Mouse (Mus musculus): Measurements from ENCODE around the gene Sema6b.

Gene Sema6b

DNA sequence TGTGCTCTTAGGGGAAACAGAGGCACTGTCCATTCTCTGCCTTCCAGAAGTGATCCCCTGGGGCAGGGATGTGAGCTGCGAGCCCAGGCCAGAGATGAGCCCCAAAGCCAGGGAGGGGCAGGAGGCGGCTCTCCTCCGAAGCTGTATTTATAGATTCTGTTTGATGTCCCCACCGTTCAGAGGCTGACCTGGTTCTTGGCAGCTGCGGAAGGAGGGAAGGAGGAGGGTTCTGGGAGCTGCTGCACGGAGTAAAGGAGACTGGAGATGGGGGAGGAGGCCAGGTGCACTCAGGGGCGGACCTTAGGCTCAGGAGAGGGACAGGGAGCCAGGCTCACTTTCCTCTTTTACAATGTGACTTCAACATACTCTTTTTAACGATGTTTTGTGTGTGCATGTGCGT, 6.0 kb upstream of the Sema6b start:
- no peak for DNase-seq (ENCODE audit: low spot score in 2 of 2)

DNA sequence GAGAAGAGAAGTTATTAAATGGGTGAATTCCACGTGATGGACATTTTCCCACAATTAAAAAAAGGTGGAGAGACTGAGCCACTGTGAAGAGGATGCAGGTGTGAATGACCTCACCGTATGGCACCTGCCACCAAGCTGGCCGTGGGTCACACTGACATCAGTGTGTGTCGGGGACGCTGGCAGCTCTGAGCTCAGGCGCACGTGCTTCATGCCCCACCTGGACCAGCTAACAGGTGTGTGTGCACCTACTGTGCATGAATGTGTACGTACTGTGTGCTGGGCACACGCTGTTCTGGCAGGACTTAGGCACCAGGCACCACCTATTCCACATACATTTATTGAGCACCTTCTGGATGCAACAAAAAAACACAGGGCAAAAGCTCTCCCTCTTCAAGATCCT, 4.4 kb upstream of the Sema6b start:
- no peak for DNase-seq (ENCODE audit: low spot score in 2 of 2)

DNA sequence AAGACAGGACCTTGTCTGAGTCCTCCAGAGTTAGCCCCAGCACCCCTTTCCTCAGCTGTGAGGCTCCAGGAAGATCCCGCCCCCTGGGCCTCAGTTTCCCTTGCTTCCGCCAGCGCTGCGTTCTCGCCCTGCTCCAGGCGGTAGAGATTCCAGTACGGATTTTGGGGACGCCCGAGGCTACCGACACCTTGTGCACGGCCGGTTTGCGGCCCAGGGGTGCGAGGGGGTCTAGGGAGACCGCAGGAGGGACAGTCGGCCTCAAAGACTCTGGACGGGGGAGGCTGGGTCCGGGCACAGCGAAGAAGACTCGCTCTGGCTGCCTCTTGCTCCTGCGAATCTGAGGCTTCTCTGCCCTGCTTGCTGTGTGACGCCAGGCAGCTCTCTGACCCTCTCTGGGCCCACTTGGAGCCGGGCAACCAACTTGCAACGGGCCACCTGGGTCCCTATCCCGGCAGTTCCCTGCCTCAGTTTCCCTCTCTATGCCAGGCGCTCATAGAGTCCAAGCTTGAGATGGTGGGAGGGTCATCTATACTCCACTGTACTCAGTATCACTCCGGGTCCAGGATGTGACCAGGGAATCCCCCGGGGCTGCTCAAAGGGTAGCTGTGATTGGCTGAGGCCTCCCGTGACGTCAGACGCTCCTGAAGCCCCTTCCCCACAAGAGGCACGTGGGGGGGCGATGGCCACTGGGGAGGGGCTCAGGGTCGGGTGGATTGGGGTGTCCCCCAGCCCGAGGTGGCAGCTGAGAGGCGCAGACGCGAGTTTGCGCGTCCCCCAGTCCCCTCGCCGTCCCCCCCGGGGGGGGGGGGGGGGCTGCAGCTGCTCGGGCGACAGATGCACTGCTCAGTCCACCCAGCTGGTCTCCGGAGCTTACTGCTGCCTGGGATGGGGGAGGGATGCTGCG, 1.8 kb upstream of the Sema6b start:
- no peak for DNase-seq (ENCODE audit: low spot score in 2 of 2)

DNA sequence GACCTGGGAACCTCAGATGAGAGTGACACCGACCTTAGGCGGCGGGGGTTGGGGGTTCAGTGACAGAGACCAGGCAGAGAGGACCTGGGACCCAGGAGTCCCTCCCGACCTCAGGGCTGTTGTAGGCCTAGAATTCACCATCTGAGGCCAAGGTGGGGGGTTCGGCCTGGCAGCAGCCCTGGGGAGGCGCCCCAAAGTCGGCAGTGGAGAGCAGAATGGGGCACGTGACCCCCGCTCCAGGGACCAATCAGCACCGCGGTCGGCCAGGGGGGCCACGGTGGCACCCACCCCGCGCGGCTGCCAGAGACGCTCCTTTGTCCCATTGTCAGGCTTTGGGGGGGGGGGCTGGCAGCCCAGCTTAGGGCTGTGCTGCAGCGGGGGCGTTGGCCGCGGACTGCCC, 788 bp downstream of the Sema6b start:
- no peak for DNase-seq (ENCODE audit: low spot score in 2 of 2)

DNA sequence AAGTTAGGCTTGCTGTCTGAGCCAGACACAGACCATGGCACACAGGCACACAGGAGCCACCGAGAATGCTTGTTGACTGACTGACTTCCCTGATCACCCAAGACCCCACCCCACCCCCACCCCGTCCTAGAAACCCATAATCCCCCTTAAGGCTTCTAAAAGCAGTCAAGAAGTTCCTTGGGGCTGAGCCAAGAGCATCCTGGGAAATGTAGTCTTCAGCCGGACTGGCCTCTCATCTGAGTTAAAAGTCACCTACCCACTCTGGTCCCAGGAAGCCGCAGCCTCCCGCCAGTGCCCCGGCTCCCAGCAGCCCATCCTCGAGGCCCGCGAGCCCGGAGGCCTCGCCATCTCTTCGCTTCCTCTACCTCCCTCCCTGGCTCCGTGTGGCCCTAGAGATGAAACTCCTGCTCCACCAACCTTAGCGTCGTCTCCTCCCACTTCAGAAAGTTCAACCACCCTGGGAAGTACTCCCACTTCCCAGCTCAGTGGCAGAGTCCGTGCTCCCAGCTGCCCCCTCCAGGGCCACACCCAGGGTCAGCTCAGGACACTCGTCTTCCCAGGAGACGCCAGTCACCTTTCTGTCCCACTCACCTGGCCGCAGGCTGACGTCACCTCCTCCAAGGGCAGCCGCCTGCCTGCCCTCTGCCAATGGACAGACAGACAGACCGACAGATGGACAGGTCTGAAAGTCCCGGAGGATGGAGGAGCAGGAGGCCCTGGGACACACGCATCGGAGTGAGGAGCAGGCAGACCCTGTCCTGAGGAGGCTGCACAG, 2.1 kb downstream of the Sema6b start:
- no peak for DNase-seq (ENCODE audit: low spot score in 2 of 2)

DNA sequence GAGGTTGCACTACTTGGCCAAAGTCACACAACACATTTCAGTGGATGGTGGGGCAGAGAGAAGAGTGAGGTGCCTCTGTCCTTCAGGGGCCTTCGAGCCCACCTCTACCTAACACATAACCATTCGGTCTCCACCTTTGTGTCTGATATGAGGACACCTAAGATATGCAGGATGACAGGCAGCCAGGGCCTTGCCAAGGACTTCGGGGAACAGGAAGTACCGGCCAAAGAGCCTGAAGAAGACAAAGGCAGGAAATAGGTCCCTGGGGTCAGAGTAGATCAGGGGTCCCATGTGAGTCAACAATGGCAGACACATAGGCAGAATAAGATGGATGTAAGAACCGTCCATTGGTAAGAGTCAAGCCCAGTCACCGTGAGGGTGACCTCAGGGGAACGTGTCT, 3.6 kb downstream of the Sema6b start:
- DNase-seq (ENCODE audit: low spot score in 2 of 2), result no peak

DNA sequence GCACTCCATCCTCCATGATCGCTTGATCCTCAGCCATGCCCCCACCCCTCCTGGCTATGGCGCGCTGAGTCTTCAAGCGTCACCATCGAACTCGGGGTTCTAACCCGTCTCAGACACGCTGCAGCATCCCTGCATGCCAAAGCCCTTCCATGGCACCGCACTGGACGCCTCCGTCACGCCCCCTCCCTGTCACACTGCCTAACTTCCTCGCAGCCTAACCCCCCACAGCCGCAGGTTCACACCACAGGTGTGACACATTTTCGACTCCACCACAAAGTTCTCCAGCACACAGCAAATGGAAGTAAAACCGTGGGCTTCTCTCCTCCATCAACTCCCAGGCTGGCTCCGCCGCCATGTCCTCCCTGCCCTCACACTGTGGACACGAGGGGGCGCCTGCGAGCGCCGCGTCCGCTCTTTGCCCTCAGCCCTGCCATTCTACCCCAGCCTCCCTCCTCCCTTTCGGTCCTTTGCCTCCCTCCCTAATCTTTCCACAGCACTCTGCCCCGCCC, 5.6 kb downstream of the Sema6b start:
- DNase-seq (ENCODE audit: low spot score in 2 of 2), result no peak

DNA sequence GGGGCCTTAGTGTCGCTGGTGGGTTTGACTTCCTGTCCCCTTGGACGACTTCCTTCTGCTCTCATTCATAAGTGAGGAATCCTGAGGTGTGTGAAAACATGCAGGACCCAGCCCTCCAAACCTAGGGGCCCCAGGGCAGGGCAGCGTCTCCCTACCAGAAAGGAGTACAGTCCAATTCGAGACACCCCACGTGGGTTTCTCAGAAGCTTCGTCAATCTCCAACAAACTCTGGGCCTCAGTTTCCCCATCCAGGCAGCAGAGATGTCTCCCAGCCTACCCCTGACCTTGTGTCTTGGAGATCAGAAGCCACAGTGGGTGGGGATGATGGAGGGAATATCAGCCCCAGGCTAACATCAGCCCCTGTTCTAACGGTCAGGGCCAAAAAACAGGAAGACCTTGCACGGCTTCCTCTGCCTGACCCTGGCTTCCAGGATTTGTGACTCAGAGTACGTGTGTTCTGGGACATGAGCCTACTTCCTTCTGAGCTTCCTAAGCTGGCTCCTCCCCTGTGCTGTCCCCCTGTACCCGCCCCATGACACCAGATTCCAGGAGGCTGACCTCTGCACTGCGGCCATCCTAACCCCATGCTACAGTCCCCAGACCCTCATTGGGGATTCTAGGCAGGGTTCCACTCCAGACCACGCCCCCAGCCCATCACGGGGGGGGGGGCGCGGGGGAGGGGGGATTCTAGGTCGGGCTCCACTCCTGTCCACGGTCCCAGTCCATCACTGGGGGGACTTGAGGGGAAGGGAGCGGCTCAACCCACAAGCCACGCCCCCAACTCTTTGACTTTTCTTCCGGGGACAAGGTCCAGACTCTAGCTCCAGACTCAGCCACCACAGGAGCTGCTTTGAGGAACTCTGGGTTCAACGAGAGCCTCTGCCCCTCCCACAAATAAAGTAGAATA, 6.4 kb downstream of the Sema6b start:
- peak in 1 of 2 experiments; percentile 50 for DNase-seq (ENCODE audit: low spot score in 2 of 2)

DNA sequence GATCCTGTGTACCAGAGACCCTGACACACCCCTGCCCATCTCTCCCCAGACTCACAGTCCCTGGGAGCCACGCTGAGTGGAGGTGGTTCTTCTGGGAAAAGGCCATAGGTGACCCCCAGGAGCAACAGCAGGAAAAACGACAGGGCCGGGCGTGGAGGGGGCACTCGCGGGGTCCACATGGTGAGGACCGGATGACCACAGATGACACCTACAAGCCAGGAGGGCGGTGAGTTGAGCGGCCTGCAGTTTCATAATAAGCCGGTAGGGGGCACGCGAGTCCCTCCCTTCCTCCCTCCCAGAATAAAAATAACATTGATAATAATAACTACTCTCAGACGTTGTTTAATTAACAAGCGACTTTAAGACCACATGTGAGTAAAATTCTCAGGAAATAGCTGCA, 7.5 kb downstream of the Sema6b start:
- no peak for DNase-seq (ENCODE audit: low spot score in 2 of 2)

DNA sequence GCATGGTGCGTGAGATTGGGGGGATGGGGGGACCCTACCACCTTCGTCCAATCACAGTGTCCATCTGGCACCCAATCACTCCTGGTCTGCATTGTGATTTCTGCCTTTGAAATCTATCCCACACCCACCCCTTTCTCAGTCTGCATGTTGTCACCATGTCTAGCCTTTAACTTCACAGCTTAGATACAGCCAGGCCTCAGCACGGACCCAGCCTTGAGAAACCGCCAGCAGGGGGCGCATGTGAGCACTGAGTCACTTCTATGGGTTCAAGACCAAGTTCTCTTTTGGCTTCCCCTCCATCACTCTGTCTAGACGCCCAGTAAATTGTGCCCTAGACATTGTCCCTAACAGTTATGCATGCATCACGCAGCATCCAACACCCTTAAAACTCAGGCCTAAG, 8.3 kb downstream of the Sema6b start:
- no peak for DNase-seq (ENCODE audit: low spot score in 2 of 2)

DNA sequence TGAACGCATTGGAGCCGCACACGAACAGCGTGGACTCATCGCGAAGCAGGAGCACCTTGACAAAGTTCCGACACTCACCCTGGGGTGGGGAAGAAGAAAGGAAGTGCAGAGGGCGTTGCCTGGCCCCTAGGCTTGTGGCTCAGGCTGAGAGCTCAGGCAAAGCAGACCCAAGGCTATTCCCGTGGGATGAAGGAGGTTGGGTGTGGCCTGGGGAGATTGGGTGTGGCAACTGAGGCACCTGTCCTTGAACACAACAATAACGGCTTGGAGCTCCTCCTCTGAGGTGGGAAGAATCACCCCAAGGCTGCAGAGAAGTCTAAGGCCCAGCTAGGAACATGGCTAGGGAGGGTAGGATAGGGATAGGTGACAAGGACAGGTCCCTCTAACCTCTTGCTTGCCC, 9.0 kb downstream of the Sema6b start:
- no peak for DNase-seq (ENCODE audit: low spot score in 2 of 2)

DNA sequence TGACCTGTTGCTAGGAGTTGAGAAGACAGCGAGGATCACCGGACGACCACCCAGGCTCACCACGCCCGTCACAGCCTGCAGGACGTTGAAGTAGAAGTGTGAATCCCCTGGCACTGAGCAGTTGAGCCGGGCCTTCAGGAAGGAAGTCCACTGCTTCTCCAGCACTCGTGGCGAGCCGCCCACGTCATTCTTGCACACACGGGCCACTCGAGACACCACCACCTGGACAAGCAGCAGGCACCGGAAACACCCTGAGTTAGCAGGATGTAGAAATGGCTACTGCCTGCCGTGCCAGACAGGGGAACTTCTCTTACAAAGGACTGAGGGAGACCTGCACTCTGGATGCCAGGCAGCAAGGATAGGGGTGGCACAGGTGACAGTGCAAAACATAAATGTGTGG, 11.9 kb downstream of the Sema6b start:
- no peak for DNase-seq (ENCODE audit: low spot score in 2 of 2)

DNA sequence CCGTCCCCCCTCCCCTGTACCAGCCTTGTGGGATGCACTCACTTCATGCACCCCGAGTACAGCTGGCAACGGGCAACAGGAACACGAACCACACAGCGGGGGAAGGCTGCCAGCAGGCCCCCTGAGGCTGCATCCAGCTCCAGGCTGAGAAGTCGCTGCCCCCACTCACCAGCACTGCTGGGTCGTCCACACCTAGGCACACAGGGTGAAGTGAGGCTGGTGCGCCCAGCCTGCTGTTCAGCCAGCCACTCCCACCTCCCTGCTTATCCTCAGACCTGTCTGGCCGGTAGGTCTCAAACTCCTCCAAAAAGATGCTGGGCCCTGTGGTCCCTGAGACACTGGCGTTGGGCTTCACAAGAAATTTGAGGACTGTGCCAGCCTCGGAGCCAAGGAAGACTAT, 14.0 kb downstream of the Sema6b start:
- DNase-seq (ENCODE audit: low spot score in 2 of 2), result no peak

DNA sequence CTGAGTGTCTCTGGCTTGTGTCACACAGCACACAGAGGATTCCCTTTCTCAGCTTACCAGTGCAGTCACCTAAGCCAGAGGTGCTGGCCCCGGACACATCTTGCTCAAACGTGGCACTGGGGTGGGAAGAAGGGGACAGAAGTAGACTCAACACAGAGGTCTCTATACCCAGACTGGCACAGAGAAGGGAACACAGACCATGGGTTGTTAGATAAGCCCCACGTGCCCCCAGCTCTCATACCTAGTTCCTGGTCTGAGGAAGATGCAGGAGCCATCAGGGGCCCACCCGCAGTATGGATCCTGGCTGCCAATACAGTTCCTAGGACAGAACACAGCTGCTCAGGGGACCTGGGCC, 14.9 kb downstream of the Sema6b start:
- DNase-seq (ENCODE audit: low spot score in 2 of 2), result no peak

DNA sequence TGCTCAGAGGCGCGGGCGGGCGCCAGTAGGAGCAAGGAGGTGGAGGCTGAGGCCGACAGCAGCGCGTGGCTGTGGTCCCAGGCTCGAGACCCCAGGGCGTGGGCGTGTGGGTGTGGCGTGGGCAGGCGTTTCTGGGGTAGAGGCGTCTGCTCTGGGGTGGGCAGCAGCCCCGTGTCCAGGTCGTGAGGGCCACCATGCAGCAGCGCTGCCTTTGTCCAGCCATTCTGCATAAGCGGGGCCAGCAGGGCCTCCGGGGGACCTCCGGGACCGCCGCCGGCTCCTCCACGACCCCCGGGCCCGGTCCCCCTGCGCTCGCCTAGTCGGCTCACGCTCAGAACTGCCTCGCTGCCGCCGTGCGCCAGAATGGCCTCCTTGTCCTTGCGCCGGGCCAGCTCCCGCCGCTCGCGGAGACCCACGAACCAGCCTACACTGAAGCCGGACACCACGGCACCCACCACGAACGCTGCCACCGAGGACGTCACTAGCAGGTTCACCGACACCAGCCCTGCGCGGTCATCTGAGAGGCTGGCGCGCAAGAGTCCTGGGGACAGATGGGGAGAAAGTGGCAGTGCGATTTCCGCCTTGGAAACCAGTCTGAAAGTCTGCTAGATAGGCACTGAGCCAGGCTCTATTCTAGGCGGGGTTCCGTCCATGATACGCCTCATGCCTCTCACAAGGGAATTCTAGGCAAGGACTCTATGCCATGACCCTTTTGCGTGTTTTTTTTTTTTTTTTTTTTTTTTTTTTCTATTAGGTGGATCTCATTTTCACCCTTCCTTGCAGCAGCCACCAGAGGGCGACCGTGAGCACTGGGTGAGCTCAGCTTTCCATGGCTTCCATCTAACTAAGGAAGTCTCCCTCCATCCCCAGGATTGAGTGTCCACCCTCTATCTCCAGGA, 15.5 kb downstream of the Sema6b start:
- no peak for DNase-seq (ENCODE audit: low spot score in 2 of 2)

DNA sequence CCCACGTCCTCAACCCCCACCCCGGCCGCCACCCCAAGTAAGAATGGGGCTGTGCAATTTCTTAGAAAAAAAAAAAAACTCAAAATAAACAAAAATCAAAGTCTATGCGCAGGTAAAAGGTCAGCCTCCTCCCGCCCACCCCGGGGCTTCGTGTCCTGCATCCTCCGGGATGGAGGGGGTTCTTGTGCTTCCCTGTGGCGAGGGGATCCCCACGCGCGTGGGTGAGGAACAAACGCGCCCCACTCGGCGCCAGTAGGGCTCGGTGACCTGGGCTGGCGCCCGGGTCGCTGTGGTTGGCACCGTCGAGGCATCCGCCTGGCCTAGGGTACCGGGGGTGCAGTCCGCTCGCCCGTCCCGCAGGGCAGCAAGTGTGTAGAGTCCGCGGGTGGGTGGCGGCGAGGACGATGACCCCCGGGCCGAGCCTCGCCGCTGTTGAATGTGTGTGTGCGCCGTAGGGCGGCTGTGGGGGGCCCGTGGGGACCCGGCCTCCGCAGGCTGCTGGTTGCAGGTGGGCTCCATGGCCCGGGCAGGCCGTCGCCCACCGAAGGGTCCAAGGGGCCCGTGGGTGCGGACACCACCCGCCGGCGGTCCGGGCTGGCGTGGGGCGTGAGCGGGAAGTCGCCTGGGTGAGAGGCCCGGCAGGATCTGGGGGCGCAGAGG, 16.3 kb downstream of the Sema6b start:
- DNase-seq (ENCODE audit: low spot score in 2 of 2), result no peak

DNA sequence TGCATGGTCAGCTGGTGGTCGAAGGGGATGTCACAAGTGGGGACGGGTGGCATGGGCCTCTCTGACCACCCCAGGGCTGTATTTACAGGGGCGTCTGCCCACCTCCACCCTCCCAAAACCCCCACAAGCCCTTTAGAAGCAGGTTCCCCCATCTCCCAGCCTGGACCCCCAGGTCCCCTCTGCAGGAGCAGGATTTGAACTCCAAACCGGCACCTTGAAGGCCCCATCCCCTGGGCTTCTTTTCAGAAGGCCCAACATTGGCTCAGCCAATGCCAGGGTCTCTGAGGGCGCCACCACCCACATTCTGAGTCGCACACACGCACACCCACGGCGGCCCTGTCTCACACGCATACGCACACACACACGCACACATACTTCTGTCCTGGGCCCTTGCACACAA, 17.0 kb downstream of the Sema6b start:
- no peak for DNase-seq (ENCODE audit: low spot score in 2 of 2)

DNA sequence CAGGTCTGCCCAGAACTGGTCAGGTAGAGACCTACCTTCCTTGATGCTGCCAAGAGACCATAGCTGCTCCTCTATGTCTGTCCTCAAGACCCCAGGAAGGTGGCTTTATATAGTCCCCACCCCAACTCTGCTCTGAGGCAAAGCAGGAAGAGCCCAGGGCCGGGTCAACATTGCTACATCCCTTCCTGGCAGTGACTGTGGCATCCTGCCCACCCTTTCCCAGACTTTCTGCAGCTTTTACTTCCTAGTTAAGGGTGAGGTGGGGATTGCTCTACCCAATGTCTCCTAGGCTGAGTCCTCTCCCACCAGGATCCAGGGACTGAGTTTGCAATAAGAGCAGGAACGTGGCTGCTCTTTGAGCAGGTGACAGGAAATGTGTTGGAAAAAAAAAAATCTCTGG, 18.3 kb downstream of the Sema6b start, which contains the start of gene Lrg1:
Gene Lrg1 (minus strand): TSS at position 176 of the 400 bp plus-strand sequence.
- DNase-seq (ENCODE audit: low spot score in 2 of 2), result no peak

DNA sequence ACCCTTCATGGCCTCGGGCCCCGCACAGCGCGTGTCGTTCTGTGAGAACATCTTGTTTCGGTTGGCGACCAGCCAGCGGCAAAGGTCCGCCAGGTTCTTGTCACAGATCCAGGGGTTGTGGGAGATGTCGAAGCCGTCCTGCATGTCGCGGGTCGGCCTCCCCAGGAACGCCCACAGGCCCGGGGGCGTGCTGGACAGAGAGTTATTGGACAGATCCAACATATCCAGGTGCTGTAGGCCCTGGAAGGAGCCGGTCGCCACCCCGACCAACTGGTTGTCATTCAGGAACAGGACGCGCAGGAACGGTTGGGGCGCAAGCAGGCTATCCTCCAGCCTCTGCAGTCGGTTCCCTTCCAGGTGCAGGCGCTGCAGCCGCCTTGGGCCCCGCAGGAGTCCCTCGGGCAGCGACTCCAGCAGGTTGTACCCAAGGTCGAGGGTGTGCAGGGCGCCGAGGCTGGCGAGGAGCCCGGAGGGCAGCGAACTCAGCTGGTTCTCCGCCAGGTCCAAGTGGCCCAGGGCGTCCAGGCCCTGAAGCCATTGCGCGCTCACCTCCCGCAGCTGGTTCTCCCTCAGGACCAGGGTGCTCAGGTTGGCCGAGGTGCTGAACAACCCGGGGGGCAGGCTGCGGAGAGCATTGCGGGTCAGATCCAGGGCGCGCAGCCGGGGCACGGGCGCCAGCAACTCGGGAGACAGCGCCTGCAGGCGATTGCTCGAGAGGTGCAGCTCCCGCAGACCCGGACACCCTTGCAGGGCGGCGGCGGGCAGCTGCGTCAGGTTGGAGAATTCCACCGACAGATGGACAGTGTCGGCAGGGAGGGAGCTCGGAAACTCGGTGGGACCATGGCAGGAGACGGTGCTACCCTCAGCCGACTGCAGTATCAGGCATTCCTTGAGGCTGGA, 19.9 kb downstream of the Sema6b start:
- DNase-seq (ENCODE audit: low spot score in 2 of 2), result no peak

Data from urinary bladder, adult 18-20 months (tissue).